Mouse (Mus musculus) heart, embryonic 13.5 days (tissue): ENCODE measurements around the gene Kiss1r. TPM values are rescaled to one million over a fixed set of nuclear protein-coding genes. Genes with fewer than 3 reads are reported as not detected.
A peak's percentile ranks its signal among the peaks of the same experiment; 100 is the strongest.

Source experiments
- ATAC-seq: fragments of 200-750 bp; cut with Nextera tagmentation; 2 replicates; pipeline ENCODE4 v1.8.0; 2017; ENCODE audit warnings: moderate TSS enrichment; ENCODE audit not compliant: insufficient number of reproducible peaks, low FRiP score, low TSS enrichment; ENCODE audit errors: extremely low read depth
- H3K27ac ChIP-seq: fragments of 300-500 bp; sonication (generic); replicated peaks from 2 replicates; pipeline ENCODE4 v1.5.1; 2015; ENCODE audit warnings: moderate library complexity, mild to moderate bottlenecking, inconsistent platforms
- H3K27me3 ChIP-seq: fragments of 300-500 bp; sonication (generic); replicated peaks from 2 replicates; pipeline ENCODE4 v1.6.1; 2015; ENCODE audit warnings: mild to moderate bottlenecking, inconsistent platforms
- H3K36me3 ChIP-seq: fragments of 300-500 bp; sonication (generic); 2 replicates; pipeline ENCODE4 v1.6.1; 2015; ENCODE audit warnings: mild to moderate bottlenecking, inconsistent platforms
- H3K4me1 ChIP-seq: fragments of 300-500 bp; sonication (generic); 2 replicates; pipeline ENCODE4 v1.6.1; 2015; ENCODE audit warnings: inconsistent platforms
- H3K4me2 ChIP-seq: fragments of 300-500 bp; sonication (generic); 2 replicates; pipeline ENCODE4 v1.6.1; 2015; ENCODE audit warnings: inconsistent platforms, mild to moderate bottlenecking, moderate library complexity
- H3K4me3 ChIP-seq: fragments of 300-500 bp; sonication (generic); 2 replicates; pipeline ENCODE4 v1.5.1; 2015; ENCODE audit warnings: moderate library complexity, mild to moderate bottlenecking, inconsistent platforms
- H3K9ac ChIP-seq: fragments of 300-500 bp; sonication (generic); 2 replicates; pipeline ENCODE4 v1.6.1; 2015; ENCODE audit warnings: inconsistent platforms, mild to moderate bottlenecking, moderate library complexity
- H3K9me3 ChIP-seq: fragments of 300-500 bp; sonication (generic); 2 replicates; pipeline ENCODE4 v1.6.1; 2016; ENCODE audit warnings: inconsistent platforms
- WGBS: fragments of 180-500 bp; shearing (Covaris S2); methylation state at CpG from one replicate; pipeline ENCODE4 v1.1.7; 2015; ENCODE audit warnings: mixed read lengths; 5-methylcytosine and 5-hydroxymethylcytosine counted together
- polyA plus RNA-seq: library from polyadenylated mRNA; unstranded; fragments of >200 nt; fragmentation: Nextera tagmentation; extraction: Ambion mirVana; gene quantifications from 2 replicates; pipeline ENCODE4 v1.2.1, GENCODE M21; 2015

Kiss1r gene
- 0.60 and 0.67 TPM in 2 replicates for polyA plus RNA-seq

GRCm38 (mm10) chr10:79916808-79917531 lies at the start of gene Kiss1r:
Gene Kiss1r, plus strand, starts transcription at chr10:79916971.
- H3K4me3 ChIP-seq: peak within 1 kb of the TSS; percentile 67
- peak within 1 kb of the TSS; percentile 54 for H3K27ac ChIP-seq
- no peaks in the 10 kb centered on the region for H3K9me3 ChIP-seq
- 2% methylated on average over 42 of the region's 42 CpGs for WGBS
- H3K9ac ChIP-seq: peak within 1 kb of the TSS; percentile 94
- H3K4me2 ChIP-seq: peak within 1 kb of the TSS; percentile 86
- peaks cover 63% of the 10 kb centered on the region for H3K4me1 ChIP-seq
- ATAC-seq: peak; percentile 66
- H3K27me3 ChIP-seq: peaks cover 47% of the 10 kb centered on the region
- peaks cover 15% of the 10 kb centered on the region for H3K36me3 ChIP-seq

GRCm38 (mm10) chr10:79871845-79872244 lies 44.9 kb upstream of the Kiss1r start:
- WGBS: 84% methylated on average over 8 of the region's 8 CpGs
- Histone ChIP-seq H3K4me2 (no peak overlapping the region), H3K36me3 (no peaks in the 10 kb centered on the region), H3K27ac (no peak overlapping the region), H3K4me1 (peaks cover 17% of the 10 kb centered on the region), H3K9ac (no peak overlapping the region), H3K9me3 (no peaks in the 10 kb centered on the region), H3K4me3 (no peak overlapping the region), H3K27me3 (peaks cover 18% of the 10 kb centered on the region; the same call in 1 of the 2 replicates)
- no peak for ATAC-seq

- Histone ChIP-seq H3K4me2 (peak overlapping the region; percentile 94), H3K27ac (no peak overlapping the region), H3K9ac (no peak overlapping the region), H3K4me1 (peaks cover 22% of the 10 kb centered on the region), H3K4me3 (peak overlapping the region; percentile 72), H3K9me3 (no peaks in the 10 kb centered on the region), H3K36me3 (no peaks in the 10 kb centered on the region), H3K27me3 (peaks cover 18% of the 10 kb centered on the region; the same call in 1 of the 2 replicates)
- ATAC-seq: no peak
- WGBS: 39% methylated on average over 3 of the region's 3 CpGs
These were observed 43.9 kb upstream of the Kiss1r start for GRCm38 (mm10) chr10:79872862-79873261.

GRCm38 (mm10) chr10:79873313-79873712 lies 43.5 kb upstream of the Kiss1r start:
- Histone ChIP-seq H3K4me3 (peak overlapping the region; percentile 72), H3K9me3 (no peaks in the 10 kb centered on the region), H3K9ac (peak overlapping the region; percentile 88), H3K36me3 (no peaks in the 10 kb centered on the region), H3K4me1 (peaks cover 22% of the 10 kb centered on the region), H3K27me3 (peaks cover 22% of the 10 kb centered on the region; the same call in 1 of the 2 replicates), H3K27ac (no peak overlapping the region), H3K4me2 (peak overlapping the region; percentile 94)
- 18% methylated on average over 6 of the region's 6 CpGs for WGBS
- ATAC-seq: no peak

GRCm38 (mm10) chr10:79873715-79874289 lies 43.0 kb upstream of the Kiss1r start:
- 5% methylated on average over 26 of the region's 26 CpGs for WGBS
- H3K9ac ChIP-seq: peak overlapping the region; percentile 88
- H3K4me3 ChIP-seq: peak overlapping the region; percentile 72
- H3K4me2 ChIP-seq: peak overlapping the region; percentile 94
- peaks cover 23% of the 10 kb centered on the region; the same call in 1 of the 2 replicates for H3K27me3 ChIP-seq
- peaks cover 22% of the 10 kb centered on the region for H3K4me1 ChIP-seq
- no peaks in the 10 kb centered on the region for H3K36me3 ChIP-seq
- H3K27ac ChIP-seq: no peak overlapping the region; the same call in 1 of the 2 replicates
- ATAC-seq: no peak
- no peaks in the 10 kb centered on the region for H3K9me3 ChIP-seq

- peaks cover 24% of the 10 kb centered on the region; the same call in 1 of the 2 replicates for H3K27me3 ChIP-seq
- peak within 1 kb of the TSS; percentile 94 for H3K4me2 ChIP-seq
- no peaks in the 10 kb centered on the region for H3K36me3 ChIP-seq
- H3K4me3 ChIP-seq: peak within 1 kb of the TSS; percentile 72
- 1% methylated on average over 49 of the region's 57 CpGs for WGBS
- H3K27ac ChIP-seq: no peak within 1 kb of the TSS; the same call in 1 of the 2 replicates
- H3K9me3 ChIP-seq: no peaks in the 10 kb centered on the region
- ATAC-seq: peak; percentile 30
- H3K4me1 ChIP-seq: peaks cover 24% of the 10 kb centered on the region
- H3K9ac ChIP-seq: peak within 1 kb of the TSS; percentile 88
These were observed 42.4 kb upstream of the Kiss1r start, which contains the start of the genes Prtn3 and Plppr3 for GRCm38 (mm10) chr10:79874290-79874862. Gene Prtn3, plus strand, starts transcription at chr10:79874476. Gene Plppr3, minus strand, starts transcription at chr10:79874634.

GRCm38 (mm10) chr10:79877174-79877573 lies 39.6 kb upstream of the Kiss1r start:
- Histone ChIP-seq H3K27ac (no peak overlapping the region), H3K27me3 (peaks cover 44% of the 10 kb centered on the region), H3K9me3 (no peaks in the 10 kb centered on the region), H3K4me3 (no peak overlapping the region), H3K36me3 (no peaks in the 10 kb centered on the region), H3K4me1 (peaks cover 46% of the 10 kb centered on the region), H3K9ac (no peak overlapping the region), H3K4me2 (no peak overlapping the region)
- WGBS: 36% methylated on average over 1 of the region's 1 CpGs
- ATAC-seq: no peak

- Histone ChIP-seq H3K27me3 (peaks cover 49% of the 10 kb centered on the region), H3K4me3 (no peak overlapping the region), H3K4me2 (no peak overlapping the region), H3K36me3 (no peaks in the 10 kb centered on the region), H3K9me3 (no peaks in the 10 kb centered on the region), H3K27ac (no peak overlapping the region), H3K9ac (no peak overlapping the region), H3K4me1 (peaks cover 52% of the 10 kb centered on the region)
- no peak for ATAC-seq
- WGBS: 59% methylated on average over 12 of the region's 12 CpGs
These were observed 39.0 kb upstream of the Kiss1r start for GRCm38 (mm10) chr10:79877757-79878156.

- H3K9ac ChIP-seq: 0 out of 2 replicates have a peak overlapping the region, but pooled peaks have one; percentile 37
- H3K27ac ChIP-seq: no peak overlapping the region
- no peaks in the 10 kb centered on the region for H3K36me3 ChIP-seq
- ATAC-seq: no peak
- no peak overlapping the region for H3K4me3 ChIP-seq
- H3K4me1 ChIP-seq: peaks cover 46% of the 10 kb centered on the region
- WGBS: 30% methylated on average over 3 of the region's 3 CpGs
- H3K9me3 ChIP-seq: no peaks in the 10 kb centered on the region
- H3K4me2 ChIP-seq: no peak overlapping the region
- peaks cover 50% of the 10 kb centered on the region for H3K27me3 ChIP-seq
These were observed 37.2 kb upstream of the Kiss1r start for GRCm38 (mm10) chr10:79879527-79879926.

- Histone ChIP-seq H3K4me1 (peaks cover 44% of the 10 kb centered on the region), H3K27me3 (peaks cover 40% of the 10 kb centered on the region), H3K9me3 (no peaks in the 10 kb centered on the region), H3K27ac (no peak overlapping the region), H3K36me3 (no peaks in the 10 kb centered on the region), H3K4me2 (no peak overlapping the region), H3K9ac (0 out of 2 replicates have a peak overlapping the region, but pooled peaks have one; percentile 11), H3K4me3 (no peak overlapping the region)
- WGBS: 19% methylated on average over 9 of the region's 9 CpGs
- ATAC-seq: no peak
These were observed 36.0 kb upstream of the Kiss1r start for GRCm38 (mm10) chr10:79880721-79881120.

GRCm38 (mm10) chr10:79881981-79882380 lies 34.8 kb upstream of the Kiss1r start:
- H3K27me3 ChIP-seq: peaks cover 46% of the 10 kb centered on the region
- no peaks in the 10 kb centered on the region for H3K9me3 ChIP-seq
- H3K9ac ChIP-seq: peak overlapping the region; percentile 74
- H3K4me1 ChIP-seq: peaks cover 43% of the 10 kb centered on the region
- H3K27ac ChIP-seq: no peak overlapping the region
- ATAC-seq: no peak
- peak overlapping the region; percentile 34 for H3K4me3 ChIP-seq
- H3K4me2 ChIP-seq: peak overlapping the region; percentile 62
- H3K36me3 ChIP-seq: no peaks in the 10 kb centered on the region
- WGBS: 6% methylated on average over 22 of the region's 22 CpGs
